Mouse (Mus musculus): ENCODE measurements around the gene Nmnat2. TPM values are rescaled to one million over a fixed set of nuclear protein-coding genes. Genes with fewer than 3 reads are reported as not detected.
A peak's percentile ranks its signal among the peaks of the same experiment; 100 is the strongest.

Nmnat2 gene
- 0.34 TPM in 1 of 2 replicates, not detected in the other for polyA plus RNA-seq (2012; ENCODE audit: insufficient read depth, low replicate concordance)

DNA sequence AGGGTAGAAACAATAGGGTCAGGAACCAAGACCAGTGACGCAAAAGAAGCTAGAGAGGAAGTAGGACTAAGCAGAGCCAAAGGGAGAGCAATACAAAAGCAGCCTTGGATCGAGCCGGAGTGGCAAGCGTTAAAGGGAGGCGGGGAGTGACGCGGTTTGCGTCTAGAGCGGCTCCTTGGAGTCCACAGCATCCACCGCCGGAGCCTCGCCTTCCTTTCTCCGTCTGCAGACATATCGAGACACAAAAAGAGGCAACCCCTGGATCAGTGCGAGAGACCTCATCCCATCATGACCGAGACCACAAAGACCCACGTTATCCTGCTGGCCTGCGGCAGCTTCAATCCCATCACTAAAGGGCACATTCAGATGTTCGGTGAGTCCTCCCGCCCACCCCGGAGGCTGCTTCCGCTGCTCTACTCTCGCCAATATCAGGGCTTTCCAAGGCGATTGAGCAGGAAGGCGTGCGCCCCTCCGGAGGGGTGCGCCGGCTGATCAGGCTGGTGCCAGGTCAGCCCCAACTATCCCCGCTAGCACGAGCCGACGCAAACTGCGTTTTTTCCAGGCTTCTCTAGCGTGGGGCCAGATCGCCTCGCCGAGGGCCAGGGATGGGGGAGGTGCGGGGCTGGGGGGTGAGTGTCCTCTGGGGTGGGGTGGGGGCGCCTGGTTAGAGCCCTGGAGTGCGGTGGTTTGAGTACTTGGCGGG, at the start of gene Nmnat2:
Nmnat2 (plus strand) TSS at position 173 of the 703 bp plus-strand sequence.
- Histone ChIP-seq H3K4me1 (peaks cover 12% of the 10 kb centered on the region), H3K9me3 (peaks cover 6% of the 10 kb centered on the region)

DNA sequence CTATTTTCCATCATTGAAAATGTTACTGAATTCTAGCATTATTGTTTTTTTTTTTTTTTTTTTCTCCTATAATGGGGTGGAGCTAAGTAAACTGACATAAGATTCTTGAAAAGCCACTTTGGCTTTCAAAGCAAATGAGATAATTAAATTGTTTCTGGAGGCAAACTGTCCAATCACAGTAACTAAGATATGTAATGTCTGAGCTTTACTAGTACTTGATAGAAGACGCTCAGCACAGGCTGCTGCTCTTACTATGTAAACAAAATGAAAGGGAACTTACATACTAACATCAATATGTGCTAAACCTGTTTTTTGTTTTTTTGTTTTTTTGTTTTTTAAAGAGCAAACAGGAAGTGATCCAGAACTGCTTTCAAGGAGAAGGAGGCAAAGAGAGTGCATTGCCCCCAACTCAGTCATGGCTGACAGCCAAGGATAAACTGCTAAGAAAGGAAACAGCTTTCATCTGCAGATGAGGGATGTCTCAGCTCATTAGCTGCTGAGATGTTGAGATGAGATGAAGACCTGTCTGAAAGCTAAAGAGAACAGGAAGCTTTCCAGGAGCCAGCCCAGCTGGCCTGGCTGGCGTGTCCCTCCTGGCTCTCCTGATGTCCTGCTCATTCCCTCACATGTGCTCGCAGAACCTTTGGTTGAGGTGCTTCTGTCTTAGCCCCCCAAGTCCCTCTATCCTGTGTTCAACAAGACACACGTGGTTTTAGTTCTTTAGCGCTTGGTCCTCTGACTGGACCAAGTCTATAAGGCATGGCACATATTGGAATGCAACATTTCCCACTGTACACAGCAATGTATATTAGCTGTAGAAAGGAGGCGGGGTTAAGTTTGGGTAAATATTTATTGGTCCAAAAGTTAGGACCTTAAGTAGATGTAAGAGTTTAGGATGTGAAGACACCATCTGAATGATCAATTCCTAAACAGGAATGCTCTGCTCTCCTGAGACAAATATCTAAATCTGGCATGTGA, 41.0 kb upstream of the Nmnat2 start:
- H3K4me1 ChIP-seq = no peaks in the 10 kb centered on the region
- H3K4me3 ChIP-seq (replicated peaks) = no peak overlapping the region
- peaks cover 8% of the 10 kb centered on the region for H3K27me3 ChIP-seq (replicated peaks)
- no peak for TF ChIP-seq GATA1 (IDR thresholded peaks at IDR 0.05; ENCODE audit: borderline replicate concordance, low read length)
- no peak for TF ChIP-seq FLI1 (IDR thresholded peaks at IDR 0.05; ENCODE audit: low read length)
- no peaks in the 10 kb centered on the region for H3K9me3 ChIP-seq
- no peaks in the 10 kb centered on the region for H3K36me3 ChIP-seq (replicated peaks; ENCODE audit: low read length)

More for the DNA sequence above, at the start of gene Nmnat2:
- no peak for TF ChIP-seq FLI1 (IDR thresholded peaks at IDR 0.05; ENCODE audit: low read length)
- TF ChIP-seq GATA1 (IDR thresholded peaks at IDR 0.05; ENCODE audit: borderline replicate concordance, low read length) = no peak
- H3K36me3 ChIP-seq (replicated peaks; ENCODE audit: low read length) = no peaks in the 10 kb centered on the region
- peaks cover 46% of the 10 kb centered on the region for H3K27me3 ChIP-seq (replicated peaks)
- H3K4me3 ChIP-seq (replicated peaks) = no peak within 1 kb of the TSS

GRCm38 (mm10) chr1:152915766-152916165, 39.0 kb upstream of the Nmnat2 start:
- no peaks in the 10 kb centered on the region for H3K36me3 ChIP-seq (replicated peaks; ENCODE audit: low read length)
- no peaks in the 10 kb centered on the region for H3K4me1 ChIP-seq
- TF ChIP-seq FLI1 (IDR thresholded peaks at IDR 0.05; ENCODE audit: low read length) (no peak), GATA1 (IDR thresholded peaks at IDR 0.05; ENCODE audit: borderline replicate concordance, low read length) (no peak)
- peaks cover 8% of the 10 kb centered on the region for H3K27me3 ChIP-seq (replicated peaks)
- no peak overlapping the region for H3K4me3 ChIP-seq (replicated peaks)
- peaks cover 3% of the 10 kb centered on the region; the same call in 1 of the 2 replicates for H3K9me3 ChIP-seq

GRCm38 (mm10) chr1:152916936-152917335, 37.9 kb upstream of the Nmnat2 start:
- TF ChIP-seq FLI1 (IDR thresholded peaks at IDR 0.05; ENCODE audit: low read length) = no peak
- TF ChIP-seq GATA1 (IDR thresholded peaks at IDR 0.05; ENCODE audit: borderline replicate concordance, low read length) = no peak
- H3K4me1 ChIP-seq = no peaks in the 10 kb centered on the region
- no peak overlapping the region for H3K4me3 ChIP-seq (replicated peaks)
- no peaks in the 10 kb centered on the region for H3K36me3 ChIP-seq (replicated peaks; ENCODE audit: low read length)
- H3K9me3 ChIP-seq = peaks cover 8% of the 10 kb centered on the region; the same call in 1 of the 2 replicates
- peaks cover 8% of the 10 kb centered on the region for H3K27me3 ChIP-seq (replicated peaks)

GRCm38 (mm10) chr1:152917626-152918025, 37.2 kb upstream of the Nmnat2 start:
- no peak for TF ChIP-seq GATA1 (IDR thresholded peaks at IDR 0.05; ENCODE audit: borderline replicate concordance, low read length)
- no peak for TF ChIP-seq FLI1 (IDR thresholded peaks at IDR 0.05; ENCODE audit: low read length)
- Histone ChIP-seq H3K36me3 (replicated peaks; ENCODE audit: low read length) (no peaks in the 10 kb centered on the region), H3K27me3 (replicated peaks) (peaks cover 5% of the 10 kb centered on the region), H3K4me1 (no peaks in the 10 kb centered on the region), H3K9me3 (peaks cover 8% of the 10 kb centered on the region; the same call in 1 of the 2 replicates), H3K4me3 (replicated peaks) (no peak overlapping the region)

DNA sequence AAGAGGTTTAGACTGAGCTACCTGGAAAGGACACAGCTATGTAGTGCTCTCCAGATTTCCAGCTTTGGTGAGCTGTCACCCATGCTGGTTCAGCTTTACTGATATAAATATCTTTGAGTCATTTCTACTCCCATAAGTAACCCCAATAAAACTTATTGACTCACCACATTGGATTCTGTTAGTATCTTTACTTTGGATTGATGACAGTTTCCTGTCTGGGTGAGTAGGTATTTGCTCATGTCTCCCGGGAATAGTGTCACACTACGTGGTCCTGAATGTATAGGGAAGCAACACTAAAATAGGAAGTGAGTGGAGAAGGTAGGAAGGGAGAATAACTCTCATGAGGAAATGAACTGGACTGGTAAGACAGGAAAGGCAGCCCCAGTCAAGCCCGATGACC, 33.0 kb upstream of the Nmnat2 start:
- H3K36me3 ChIP-seq (replicated peaks; ENCODE audit: low read length) = no peaks in the 10 kb centered on the region

DNA sequence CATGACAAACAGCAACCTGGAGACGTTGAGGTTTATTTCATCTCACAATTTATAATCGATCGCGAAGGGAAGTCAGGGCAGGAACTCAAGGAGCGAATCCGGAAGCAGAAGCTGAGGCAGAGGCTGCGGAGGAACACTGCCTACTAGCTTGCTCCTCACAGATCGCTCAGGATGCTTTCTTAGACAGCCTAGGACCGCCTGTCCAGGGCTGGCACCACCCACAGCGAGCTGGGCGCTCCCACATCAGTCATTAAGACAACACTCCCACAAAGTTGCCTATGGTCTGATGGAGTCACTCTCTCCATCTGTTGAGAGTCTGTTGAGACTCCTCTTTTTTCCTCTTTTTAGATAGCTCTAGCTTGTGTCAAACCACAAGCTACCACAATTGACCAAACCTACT, 20.8 kb upstream of the Nmnat2 start:
- Histone ChIP-seq H3K36me3 (replicated peaks; ENCODE audit: low read length) (no peaks in the 10 kb centered on the region), H3K4me1 (peaks cover 4% of the 10 kb centered on the region; the same call in 1 of the 2 replicates), H3K27me3 (replicated peaks) (peaks cover 9% of the 10 kb centered on the region), H3K9me3 (peaks cover 5% of the 10 kb centered on the region; the same call in 1 of the 2 replicates), H3K4me3 (replicated peaks) (peak overlapping the region; percentile 64)
- TF ChIP-seq FLI1 (IDR thresholded peaks at IDR 0.05; ENCODE audit: low read length) = no peak

More for the DNA sequence above, 33.0 kb upstream of the Nmnat2 start:
- Histone ChIP-seq H3K27me3 (replicated peaks) (peaks cover 2% of the 10 kb centered on the region), H3K4me3 (replicated peaks) (no peak overlapping the region), H3K4me1 (no peaks in the 10 kb centered on the region), H3K9me3 (peaks cover 8% of the 10 kb centered on the region; the same call in 1 of the 2 replicates)
- TF ChIP-seq GATA1 (IDR thresholded peaks at IDR 0.05; ENCODE audit: borderline replicate concordance, low read length) = no peak
- TF ChIP-seq FLI1 (IDR thresholded peaks at IDR 0.05; ENCODE audit: low read length) = no peak

- Histone ChIP-seq H3K27me3 (replicated peaks) (peaks cover 9% of the 10 kb centered on the region), H3K4me1 (peaks cover 4% of the 10 kb centered on the region; the same call in 1 of the 2 replicates), H3K9me3 (peaks cover 9% of the 10 kb centered on the region; the same call in 1 of the 2 replicates), H3K4me3 (replicated peaks) (no peak overlapping the region), H3K36me3 (replicated peaks; ENCODE audit: low read length) (no peaks in the 10 kb centered on the region)
- TF ChIP-seq FLI1 (IDR thresholded peaks at IDR 0.05; ENCODE audit: low read length) = no peak
Observed at GRCm38 (mm10) chr1:152935476-152935875, 19.3 kb upstream of the Nmnat2 start.

- peaks cover 4% of the 10 kb centered on the region; the same call in 1 of the 2 replicates for H3K4me1 ChIP-seq
- TF ChIP-seq FLI1 (IDR thresholded peaks at IDR 0.05; ENCODE audit: low read length) (no peak), GATA1 (IDR thresholded peaks at IDR 0.05; ENCODE audit: borderline replicate concordance, low read length) (no peak)
- no peaks in the 10 kb centered on the region for H3K36me3 ChIP-seq (replicated peaks; ENCODE audit: low read length)
Observed at GRCm38 (mm10) chr1:152936365-152936764, 18.4 kb upstream of the Nmnat2 start.

More at GRCm38 (mm10) chr1:152936365-152936764, 18.4 kb upstream of the Nmnat2 start:
- Histone ChIP-seq H3K9me3 (peaks cover 9% of the 10 kb centered on the region; the same call in 1 of the 2 replicates), H3K4me3 (replicated peaks) (no peak overlapping the region), H3K27me3 (replicated peaks) (peaks cover 5% of the 10 kb centered on the region)

All from megakaryocyte, embryonic 14.5 days (primary cell).